Mouse (Mus musculus): ENCODE results near the gene Abca13. TPM values are rescaled to one million over a fixed set of nuclear protein-coding genes. Genes with fewer than 3 reads are reported as not detected.

The Abca13 gene
- polyA plus RNA-seq, 1 experiment from 2014 or later = 0.13 TPM

DNA sequence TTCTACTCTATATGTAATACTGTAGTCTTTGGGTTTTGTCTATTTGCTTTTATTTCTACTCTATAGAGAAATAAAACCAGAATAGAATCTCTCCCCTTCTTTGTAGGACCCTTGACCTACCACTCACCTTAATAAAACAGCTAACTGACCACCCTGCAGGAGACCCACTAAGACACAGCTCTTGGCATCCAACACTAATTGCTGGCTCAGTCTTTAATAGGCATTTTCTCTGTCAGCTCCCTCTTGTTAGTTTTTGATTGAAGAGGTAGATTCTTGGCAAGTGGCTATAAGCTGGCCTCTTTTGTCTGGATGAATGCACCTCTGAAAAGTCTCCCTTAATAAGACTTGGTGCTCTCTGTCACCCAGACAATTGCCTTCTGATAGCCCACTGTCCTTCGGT, 424.9 kb downstream of the Abca13 start:
- Histone ChIP-seq H3K4me1 (no peaks in the 10 kb centered on the region), H3K27me3 (no peaks in the 10 kb centered on the region), H3K9ac (no peak overlapping the region), H3K4me2 (replicated peaks) (no peak overlapping the region), H3K27ac (no peak overlapping the region), H3K4me3 (no peak overlapping the region), H3K9me3 (no peaks in the 10 kb centered on the region), H3K36me3 (no peaks in the 10 kb centered on the region)
- WGBS = 69% methylated on average over 1 of the region's 1 CpGs
- no peak for ATAC-seq (ENCODE audit: insufficient number of reproducible peaks, insufficient read depth, low FRiP score, low TSS enrichment)

DNA sequence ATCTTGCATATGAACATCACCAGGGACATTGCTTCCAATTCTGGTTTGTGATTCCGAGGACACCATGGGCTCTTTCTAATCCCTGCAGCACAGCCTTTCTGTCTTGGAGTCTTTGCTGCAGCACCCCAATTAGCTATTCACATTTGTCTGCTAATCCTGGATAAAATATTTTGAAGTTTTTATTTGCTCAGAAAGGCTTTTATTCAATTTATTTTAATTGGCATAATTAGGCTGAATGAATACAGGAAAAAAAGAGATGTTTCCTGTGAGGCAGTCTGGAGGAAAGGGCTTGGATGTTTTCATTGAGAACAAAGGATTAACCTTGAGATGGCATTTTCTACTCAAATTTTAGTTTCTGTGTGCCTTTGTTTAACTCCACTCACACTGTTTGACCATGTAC, 428.2 kb downstream of the Abca13 start:
- Histone ChIP-seq H3K4me2 (replicated peaks) (no peak overlapping the region), H3K27me3 (no peaks in the 10 kb centered on the region), H3K36me3 (no peaks in the 10 kb centered on the region), H3K27ac (no peak overlapping the region), H3K4me3 (no peak overlapping the region), H3K4me1 (no peaks in the 10 kb centered on the region), H3K9ac (no peak overlapping the region), H3K9me3 (no peaks in the 10 kb centered on the region)
- WGBS = 50% methylated on average over 1 of the region's 1 CpGs
- ATAC-seq (ENCODE audit: insufficient number of reproducible peaks, insufficient read depth, low FRiP score, low TSS enrichment) = no peak

DNA sequence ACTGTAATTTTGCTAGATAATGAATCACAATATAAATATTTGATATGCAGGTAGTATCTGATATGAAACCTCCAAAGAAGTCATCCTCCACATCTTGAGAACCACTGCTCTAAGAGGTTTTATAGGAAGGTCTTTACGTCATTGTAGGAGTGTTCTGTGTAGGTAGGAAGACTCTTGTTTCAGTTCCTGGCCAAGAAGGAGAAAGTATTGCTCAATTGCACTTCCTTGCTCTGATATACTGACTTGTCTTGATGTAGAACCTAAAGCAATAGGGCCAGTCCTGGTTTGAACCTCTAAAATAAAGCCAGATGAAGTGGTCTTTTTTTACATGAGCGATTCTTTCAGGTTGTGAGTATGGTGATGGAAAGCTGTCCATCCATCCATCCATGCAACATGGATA, 431.1 kb downstream of the Abca13 start:
- no peak for ATAC-seq (ENCODE audit: insufficient number of reproducible peaks, insufficient read depth, low FRiP score, low TSS enrichment)
- H3K27me3 ChIP-seq = no peaks in the 10 kb centered on the region
- H3K36me3 ChIP-seq = no peaks in the 10 kb centered on the region
- H3K4me1 ChIP-seq = no peaks in the 10 kb centered on the region
- H3K4me2 ChIP-seq (replicated peaks) = no peak overlapping the region
- 82% methylated on average over 2 of the region's 2 CpGs for WGBS
- no peak overlapping the region for H3K9ac ChIP-seq
- H3K27ac ChIP-seq = no peak overlapping the region
- no peak overlapping the region for H3K4me3 ChIP-seq
- no peaks in the 10 kb centered on the region for H3K9me3 ChIP-seq

DNA sequence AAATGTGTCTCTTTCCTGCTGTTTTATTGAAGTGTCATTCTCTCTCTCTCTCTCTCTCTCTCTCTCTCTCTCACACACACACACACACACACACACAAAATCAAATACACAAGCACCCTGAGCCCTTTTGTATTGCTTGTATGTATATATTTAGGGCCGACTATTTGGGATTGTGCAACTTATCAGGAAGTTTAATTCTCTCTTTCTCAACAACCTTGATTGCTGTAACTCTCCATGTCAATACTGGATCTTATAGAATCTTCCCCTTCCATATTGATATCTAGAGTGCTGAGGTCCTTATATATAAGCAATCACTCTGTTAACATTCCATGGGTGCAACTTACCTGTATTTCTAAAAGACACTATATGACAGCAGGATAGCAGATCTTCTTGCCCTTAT, 433.0 kb downstream of the Abca13 start:
- H3K27me3 ChIP-seq = no peaks in the 10 kb centered on the region
- H3K9ac ChIP-seq = no peak overlapping the region
- no peak overlapping the region for H3K4me3 ChIP-seq
- no peaks in the 10 kb centered on the region for H3K4me1 ChIP-seq
- ATAC-seq (ENCODE audit: insufficient number of reproducible peaks, insufficient read depth, low FRiP score, low TSS enrichment) = no peak
- no peak overlapping the region for H3K4me2 ChIP-seq (replicated peaks)
- WGBS = 84% methylated on average over 1 of the region's 1 CpGs
- no peaks in the 10 kb centered on the region for H3K9me3 ChIP-seq
- no peaks in the 10 kb centered on the region for H3K36me3 ChIP-seq
- H3K27ac ChIP-seq = no peak overlapping the region

DNA sequence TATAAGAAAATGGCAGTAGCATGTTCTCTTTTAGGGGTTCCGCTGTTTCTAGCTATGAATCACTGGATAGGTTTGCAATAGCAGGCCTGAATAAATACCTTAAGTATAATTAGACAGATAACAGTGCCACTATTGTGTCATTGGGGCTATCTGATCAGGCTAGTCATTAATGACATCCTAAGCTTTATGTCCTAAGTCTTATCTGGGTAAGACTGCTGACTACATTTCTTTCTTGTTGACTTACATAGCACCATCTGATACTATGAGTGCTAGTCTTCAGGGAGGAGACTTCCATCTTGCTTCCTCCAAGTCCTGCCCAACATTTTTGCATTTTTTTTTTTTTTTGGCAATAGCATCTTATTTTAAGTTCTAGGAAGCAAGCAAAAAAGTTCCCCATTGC, 434.1 kb downstream of the Abca13 start:
- H3K27ac ChIP-seq = no peak overlapping the region
- WGBS = 93% methylated on average over 1 of the region's 1 CpGs
- no peak overlapping the region for H3K4me2 ChIP-seq (replicated peaks)
- no peaks in the 10 kb centered on the region for H3K4me1 ChIP-seq
- H3K36me3 ChIP-seq = no peaks in the 10 kb centered on the region
- ATAC-seq (ENCODE audit: insufficient number of reproducible peaks, insufficient read depth, low FRiP score, low TSS enrichment) = no peak
- no peaks in the 10 kb centered on the region for H3K9me3 ChIP-seq
- H3K4me3 ChIP-seq = no peak overlapping the region
- H3K9ac ChIP-seq = no peak overlapping the region
- H3K27me3 ChIP-seq = no peaks in the 10 kb centered on the region

DNA sequence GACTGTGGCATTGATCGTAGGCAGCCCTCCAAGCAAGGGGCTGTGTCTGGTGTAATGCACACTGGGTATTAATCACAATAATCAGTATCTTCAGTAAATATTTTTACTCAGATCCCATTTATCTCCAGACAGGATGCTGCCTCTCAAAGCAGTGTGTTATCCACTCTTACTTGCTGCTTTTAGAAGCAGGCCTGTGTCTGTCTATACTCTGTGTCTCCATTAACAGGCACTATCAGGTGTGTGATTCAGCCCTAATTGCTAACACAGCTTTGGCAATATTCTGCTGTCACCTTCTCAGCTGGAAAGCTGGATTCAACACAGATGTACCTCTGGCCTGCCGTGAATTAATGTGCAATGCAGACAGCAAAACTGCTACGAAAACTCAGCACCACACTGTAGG, 455.5 kb downstream of the Abca13 start:
- Histone ChIP-seq H3K9ac (no peak overlapping the region), H3K36me3 (no peaks in the 10 kb centered on the region), H3K4me1 (no peaks in the 10 kb centered on the region), H3K9me3 (no peaks in the 10 kb centered on the region), H3K27ac (no peak overlapping the region), H3K4me3 (no peak overlapping the region), H3K27me3 (no peaks in the 10 kb centered on the region), H3K4me2 (replicated peaks) (no peak overlapping the region)
- no peak for ATAC-seq (ENCODE audit: insufficient number of reproducible peaks, insufficient read depth, low FRiP score, low TSS enrichment)
- WGBS = 80% methylated on average over 3 of the region's 3 CpGs

DNA sequence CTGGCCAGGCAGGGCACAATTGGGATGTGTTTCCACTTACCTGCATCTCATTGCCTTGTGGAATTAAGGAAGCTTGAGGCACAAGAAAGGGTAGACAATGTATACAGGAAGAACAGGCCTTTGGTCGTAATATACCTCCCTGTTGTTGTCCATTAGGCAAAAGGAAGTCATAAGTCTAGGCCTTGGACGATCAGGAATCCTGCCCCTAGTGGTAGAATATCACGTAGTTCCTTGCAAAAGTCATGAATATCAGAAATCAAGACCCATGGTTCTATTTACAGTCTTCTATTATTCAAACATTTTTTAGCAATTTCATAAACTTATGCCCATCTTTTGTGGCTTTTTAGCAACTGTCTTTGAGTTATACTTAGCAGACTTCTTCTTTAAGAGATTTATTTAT, 456.2 kb downstream of the Abca13 start:
- ATAC-seq (ENCODE audit: insufficient number of reproducible peaks, insufficient read depth, low FRiP score, low TSS enrichment) = no peak
- Histone ChIP-seq H3K4me1 (no peaks in the 10 kb centered on the region), H3K4me3 (no peak overlapping the region), H3K4me2 (replicated peaks) (no peak overlapping the region), H3K9me3 (no peaks in the 10 kb centered on the region), H3K9ac (no peak overlapping the region), H3K27ac (no peak overlapping the region), H3K27me3 (no peaks in the 10 kb centered on the region), H3K36me3 (no peaks in the 10 kb centered on the region)
- 57% methylated on average over 3 of the region's 3 CpGs for WGBS

DNA sequence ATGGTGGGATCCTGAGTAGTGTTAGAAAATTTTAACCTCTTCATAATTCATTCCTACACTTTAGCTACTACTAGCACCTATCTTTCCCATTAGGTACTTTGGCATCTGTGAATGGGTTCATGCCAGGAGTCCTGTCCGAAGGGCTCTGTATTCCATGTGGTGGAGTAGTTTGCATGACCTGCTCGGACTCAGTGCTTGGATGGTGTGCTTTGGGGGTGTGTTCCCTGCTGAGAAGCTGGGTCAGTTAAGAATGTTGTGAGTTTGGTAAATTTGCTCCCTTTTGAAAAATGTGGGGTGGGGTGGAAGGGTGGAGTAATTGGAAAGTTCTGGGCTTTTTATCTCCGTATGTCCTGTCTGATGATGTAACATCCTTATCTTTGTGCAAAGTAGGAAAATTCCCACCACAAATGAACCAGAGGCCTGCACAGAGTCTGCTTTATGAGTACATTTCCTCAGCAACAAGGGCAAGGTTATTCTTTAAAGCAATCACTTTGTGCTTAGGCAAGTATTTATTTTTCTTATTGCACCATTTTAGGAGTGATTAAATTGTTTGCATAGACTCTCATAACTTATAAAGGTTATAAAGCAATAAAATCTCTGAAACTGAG, 475.0 kb downstream of the Abca13 start:
- H3K36me3 ChIP-seq = no peaks in the 10 kb centered on the region
- no peaks in the 10 kb centered on the region for H3K27me3 ChIP-seq
- H3K9ac ChIP-seq = no peak overlapping the region
- no peak overlapping the region for H3K27ac ChIP-seq
- no peak overlapping the region for H3K4me2 ChIP-seq (replicated peaks)
- no peak for ATAC-seq (ENCODE audit: insufficient number of reproducible peaks, insufficient read depth, low FRiP score, low TSS enrichment)
- 80% methylated on average over 3 of the region's 3 CpGs for WGBS
- no peaks in the 10 kb centered on the region for H3K4me1 ChIP-seq
- no peaks in the 10 kb centered on the region for H3K9me3 ChIP-seq
- no peak overlapping the region for H3K4me3 ChIP-seq

DNA sequence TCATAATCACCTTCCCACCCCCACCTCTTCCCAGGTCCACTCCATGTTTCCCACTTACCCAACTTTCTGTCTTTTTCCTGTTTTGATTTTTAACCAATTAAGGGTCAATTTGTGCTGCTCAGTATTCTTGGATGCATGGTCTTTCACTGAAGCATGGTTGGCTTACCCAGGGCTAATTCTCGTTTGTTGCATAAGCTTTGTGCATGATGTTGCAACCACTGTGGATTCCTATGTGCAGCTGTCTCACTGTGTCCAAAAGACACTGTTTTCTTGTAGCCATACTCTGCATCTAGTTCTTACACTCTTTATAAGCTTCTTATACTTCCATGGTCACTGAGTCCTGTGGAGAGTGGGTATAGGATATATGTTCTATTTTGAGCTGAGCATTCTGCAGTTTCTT, 477.7 kb downstream of the Abca13 start:
- H3K4me3 ChIP-seq = no peak overlapping the region
- no peak overlapping the region for H3K9ac ChIP-seq
- H3K36me3 ChIP-seq = no peaks in the 10 kb centered on the region
- H3K27ac ChIP-seq = no peak overlapping the region
- H3K4me1 ChIP-seq = no peaks in the 10 kb centered on the region
- H3K4me2 ChIP-seq (replicated peaks) = no peak overlapping the region
- H3K9me3 ChIP-seq = no peaks in the 10 kb centered on the region
- WGBS = 48% methylated on average over 1 of the region's 1 CpGs
- H3K27me3 ChIP-seq = no peaks in the 10 kb centered on the region
- ATAC-seq (ENCODE audit: insufficient number of reproducible peaks, insufficient read depth, low FRiP score, low TSS enrichment) = no peak

DNA sequence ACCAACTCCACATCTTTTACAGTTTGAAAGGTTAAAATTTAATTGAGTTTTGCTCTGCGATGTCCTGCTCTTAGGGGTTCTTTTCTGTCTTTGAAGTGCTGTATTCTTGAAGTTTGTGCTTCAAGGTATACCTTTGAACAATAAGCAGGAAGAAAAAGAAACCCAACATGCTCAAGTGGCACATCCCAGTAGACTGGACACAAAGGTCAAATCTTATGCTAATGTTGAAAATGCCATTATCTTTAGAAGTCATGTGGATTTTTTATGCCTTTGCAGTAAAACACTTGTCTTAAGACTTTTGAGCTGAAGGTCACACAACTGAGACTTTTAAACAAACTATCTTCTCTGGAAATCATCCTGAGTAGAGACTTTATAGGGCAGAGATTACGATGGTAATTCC, 493.2 kb downstream of the Abca13 start:
- 93% methylated on average over 2 of the region's 2 CpGs for WGBS
- Histone ChIP-seq H3K9ac (no peak overlapping the region), H3K4me3 (no peak overlapping the region), H3K27ac (no peak overlapping the region), H3K4me2 (replicated peaks) (no peak overlapping the region), H3K36me3 (no peaks in the 10 kb centered on the region), H3K4me1 (no peaks in the 10 kb centered on the region), H3K9me3 (no peaks in the 10 kb centered on the region), H3K27me3 (no peaks in the 10 kb centered on the region)
- ATAC-seq (ENCODE audit: insufficient number of reproducible peaks, insufficient read depth, low FRiP score, low TSS enrichment) = no peak

DNA sequence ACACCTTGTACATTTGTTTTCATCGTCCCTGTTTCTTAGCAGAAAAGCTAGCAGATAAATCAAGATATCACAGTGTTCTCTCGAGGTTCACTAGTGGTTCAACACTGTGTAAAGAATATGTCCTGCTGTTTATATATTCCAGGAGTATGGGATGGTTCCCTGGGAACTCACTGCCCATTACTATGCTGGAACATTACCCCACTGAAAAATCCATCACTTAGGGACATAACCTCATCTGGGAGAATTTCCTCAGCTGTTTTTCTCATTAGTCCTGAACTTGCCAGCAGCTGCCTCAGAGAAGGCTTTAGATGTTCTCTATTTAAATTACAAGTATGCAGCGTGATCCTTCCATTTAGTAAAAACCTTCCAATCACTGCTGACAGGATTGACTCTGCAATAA, 513.4 kb downstream of the Abca13 start:
- H3K9me3 ChIP-seq = no peaks in the 10 kb centered on the region
- no peaks in the 10 kb centered on the region for H3K36me3 ChIP-seq
- ATAC-seq (ENCODE audit: insufficient number of reproducible peaks, insufficient read depth, low FRiP score, low TSS enrichment) = no peak
- no peak overlapping the region for H3K4me2 ChIP-seq (replicated peaks)
- no peaks in the 10 kb centered on the region for H3K27me3 ChIP-seq
- H3K4me3 ChIP-seq = no peak overlapping the region
- WGBS = 67% methylated on average over 3 of the region's 3 CpGs
- H3K9ac ChIP-seq = no peak overlapping the region
- no peak overlapping the region for H3K27ac ChIP-seq
- H3K4me1 ChIP-seq = no peaks in the 10 kb centered on the region

DNA sequence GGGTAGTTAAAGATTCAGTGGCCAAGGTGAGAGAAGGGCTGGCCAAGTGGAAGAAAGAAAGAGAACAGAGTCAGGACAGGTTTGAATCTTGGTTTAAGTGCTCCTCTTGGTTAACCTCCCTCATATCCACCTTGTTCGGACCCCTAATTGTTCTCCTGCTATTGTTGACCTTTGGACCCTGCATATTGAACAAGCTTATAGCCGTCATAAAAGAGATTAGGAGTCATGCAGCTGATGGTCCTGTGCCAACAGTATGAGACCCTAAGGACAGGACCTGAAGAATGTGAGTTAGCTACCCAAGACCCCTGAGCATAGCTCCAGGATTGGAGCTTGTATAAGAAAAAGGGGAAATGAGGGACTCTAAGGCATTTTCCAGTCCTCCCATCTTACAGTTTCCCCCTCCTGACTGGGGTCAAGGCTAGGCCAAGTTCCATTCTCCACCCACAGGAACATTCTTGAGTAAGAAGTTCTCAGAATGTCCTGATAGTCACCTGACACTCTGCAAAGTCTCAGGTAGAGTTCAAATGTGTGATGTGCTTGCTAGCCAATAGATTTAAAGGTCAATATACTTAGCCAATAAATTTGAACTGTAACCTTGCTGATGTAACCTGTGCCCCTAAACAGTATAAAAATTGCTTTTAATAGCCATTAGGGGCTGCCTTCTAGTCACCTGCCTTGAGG, 536.2 kb downstream of the Abca13 start:
- Histone ChIP-seq H3K36me3 (no peaks in the 10 kb centered on the region), H3K4me3 (no peak overlapping the region), H3K9me3 (no peaks in the 10 kb centered on the region), H3K9ac (no peak overlapping the region), H3K27me3 (no peaks in the 10 kb centered on the region), H3K27ac (no peak overlapping the region), H3K4me1 (no peaks in the 10 kb centered on the region), H3K4me2 (replicated peaks) (no peak overlapping the region)
- WGBS = 73% methylated on average over 2 of the region's 2 CpGs
- ATAC-seq (ENCODE audit: insufficient number of reproducible peaks, insufficient read depth, low FRiP score, low TSS enrichment) = no peak
